Mouse (Mus musculus) embryonic fibroblast, embryonic 13.5 days (primary cell): Measurements from ENCODE around the gene Dlg2. TPM values are rescaled to one million over a fixed set of nuclear protein-coding genes. Genes with fewer than 3 reads are reported as not detected.

Experiments
- H3K27ac ChIP-seq: 2 replicates; pipeline ENCODE4 v1.5.1; 2012; ENCODE audit warnings: low read length, control low read depth, inconsistent platforms; ENCODE audit not compliant: insufficient read depth
- H3K4me1 ChIP-seq: 2 replicates; pipeline ENCODE4 v1.6.1; 2011; ENCODE audit warnings: low read length; ENCODE audit not compliant: control insufficient read depth, insufficient read depth
- H3K4me3 ChIP-seq: 2 replicates; pipeline ENCODE4 v1.5.1; 2011; ENCODE audit warnings: mild to moderate bottlenecking, control low read depth, low read length; ENCODE audit not compliant: insufficient read depth
- CTCF ChIP-seq: IDR thresholded peaks from 2 replicates; pipeline ENCODE4 v1.5.1; 2011; ENCODE audit warnings: mild to moderate bottlenecking, control low read depth, low read length, moderate library complexity, borderline replicate concordance; ENCODE audit not compliant: insufficient read depth
- POLR2A ChIP-seq: IDR thresholded peaks from 2 replicates; pipeline ENCODE4 v1.6.1; 2011; ENCODE audit warnings: low read depth, mild to moderate bottlenecking, control low read depth, low read length, moderate library complexity
- polyA plus RNA-seq: library from polyadenylated mRNA; stranded (reverse); fragments of >200 nt; gene quantifications from 2 replicates; pipeline ENCODE4 v1.2.4, GENCODE M21; 2011; ENCODE audit warnings: low read depth; ENCODE audit not compliant: missing spikeins, insufficient read length

Dlg2 gene
- polyA plus RNA-seq, 1 experiment: 5.2 TPM

- H3K4me1 ChIP-seq: no peaks in the 10 kb centered on the region
- TF ChIP-seq CTCF: no peak
- TF ChIP-seq POLR2A: no peak
- H3K27ac ChIP-seq: no peak overlapping the region
- no peak overlapping the region for H3K4me3 ChIP-seq
Observed at GRCm38 (mm10) chr7:91214921-91215320, 738.4 kb downstream of the Dlg2 start.

GRCm38 (mm10) chr7:91218321-91218987 is 742.0 kb downstream of the Dlg2 start:
- Histone ChIP-seq H3K4me1 (no peaks in the 10 kb centered on the region), H3K27ac (no peak overlapping the region), H3K4me3 (no peak overlapping the region)
- TF ChIP-seq CTCF (no peak), POLR2A (no peak)

GRCm38 (mm10) chr7:91226442-91226841 is 750.0 kb downstream of the Dlg2 start:
- H3K4me1 ChIP-seq: no peaks in the 10 kb centered on the region
- no peak overlapping the region for H3K27ac ChIP-seq
- TF ChIP-seq CTCF (no peak), POLR2A (no peak)
- H3K4me3 ChIP-seq: no peak overlapping the region

GRCm38 (mm10) chr7:91241718-91242117 is 765.2 kb downstream of the Dlg2 start:
- TF ChIP-seq POLR2A (no peak), CTCF (no peak)
- no peaks in the 10 kb centered on the region for H3K4me1 ChIP-seq
- no peak overlapping the region for H3K4me3 ChIP-seq
- no peak overlapping the region for H3K27ac ChIP-seq

GRCm38 (mm10) chr7:91261672-91262030 is 785.2 kb downstream of the Dlg2 start:
- no peaks in the 10 kb centered on the region for H3K4me1 ChIP-seq
- no peak overlapping the region for H3K27ac ChIP-seq
- TF ChIP-seq CTCF (no peak), POLR2A (no peak)
- H3K4me3 ChIP-seq: peak overlapping the region; percentile 36; the same call in 1 of the 2 replicates

GRCm38 (mm10) chr7:91262031-91262951 is 785.8 kb downstream of the Dlg2 start:
- no peak overlapping the region for H3K27ac ChIP-seq
- TF ChIP-seq CTCF (no peak), POLR2A (no peak)
- no peaks in the 10 kb centered on the region for H3K4me1 ChIP-seq
- H3K4me3 ChIP-seq: peak overlapping the region; percentile 36

GRCm38 (mm10) chr7:91262998-91263397 is 786.5 kb downstream of the Dlg2 start:
- H3K27ac ChIP-seq: no peak overlapping the region
- no peak overlapping the region for H3K4me3 ChIP-seq
- TF ChIP-seq CTCF (no peak), POLR2A (no peak)
- H3K4me1 ChIP-seq: no peaks in the 10 kb centered on the region

- Histone ChIP-seq H3K4me1 (no peaks in the 10 kb centered on the region), H3K27ac (no peak overlapping the region), H3K4me3 (no peak overlapping the region)
- no peak for TF ChIP-seq POLR2A
- no peak for TF ChIP-seq CTCF
Observed at GRCm38 (mm10) chr7:91267764-91268163, 791.3 kb downstream of the Dlg2 start.

- no peak overlapping the region for H3K27ac ChIP-seq
- TF ChIP-seq POLR2A (no peak), CTCF (no peak)
- no peak overlapping the region for H3K4me3 ChIP-seq
- H3K4me1 ChIP-seq: no peaks in the 10 kb centered on the region
Observed at GRCm38 (mm10) chr7:91284167-91284566, 807.7 kb downstream of the Dlg2 start.

GRCm38 (mm10) chr7:91288324-91288723 is 811.9 kb downstream of the Dlg2 start:
- Histone ChIP-seq H3K4me1 (no peaks in the 10 kb centered on the region), H3K27ac (no peak overlapping the region), H3K4me3 (no peak overlapping the region)
- no peak for TF ChIP-seq CTCF

GRCm38 (mm10) chr7:91296127-91296526 is 819.7 kb downstream of the Dlg2 start:
- Histone ChIP-seq H3K27ac (no peak overlapping the region), H3K4me1 (no peaks in the 10 kb centered on the region), H3K4me3 (no peak overlapping the region)
- TF ChIP-seq CTCF (no peak), POLR2A (no peak)
